Mouse (Mus musculus): ENCODE measurements around the gene Mycbp2. TPM values are rescaled to one million over a fixed set of nuclear protein-coding genes. Genes with fewer than 3 reads are reported as not detected.
A peak's percentile ranks its signal among the peaks of the same experiment; 100 is the strongest.

The Mycbp2 gene
- polyA plus RNA-seq (2012; rRNA removed): 7.4 and 10.0 TPM in 2 replicates

- WGBS: 4% methylated on average over 39 of the region's 41 CpGs
- DNase-seq (ENCODE audit: low read depth, low spot score): peak; percentile 94
Measured at GRCm38 (mm10) chr14:103346729-103347505, at the start of gene Mycbp2. Gene Mycbp2, minus strand, starts transcription at chr14:103346814.

- DNase-seq (ENCODE audit: low read depth, low spot score): no peak
- WGBS: 77% methylated on average over 7 of the region's 7 CpGs
Measured at GRCm38 (mm10) chr14:103392391-103392790, 45.8 kb upstream of the Mycbp2 start.

GRCm38 (mm10) chr14:103387431-103387830 lies 40.8 kb upstream of the Mycbp2 start:
- WGBS: 80% methylated on average over 4 of the region's 4 CpGs
- no peak for DNase-seq (ENCODE audit: low read depth, low spot score)

GRCm38 (mm10) chr14:103386871-103387270 lies 40.3 kb upstream of the Mycbp2 start:
- WGBS: 80% methylated on average over 8 of the region's 8 CpGs
- DNase-seq (ENCODE audit: low read depth, low spot score): no peak

- WGBS: 73% methylated on average over 13 of the region's 13 CpGs
- DNase-seq (ENCODE audit: low read depth, low spot score): no peak
Measured at GRCm38 (mm10) chr14:103385084-103385610, 38.5 kb upstream of the Mycbp2 start.

- no peak for DNase-seq (ENCODE audit: low read depth, low spot score)
- 74% methylated on average over 3 of the region's 3 CpGs for WGBS
Measured at GRCm38 (mm10) chr14:103378703-103379102, 32.1 kb upstream of the Mycbp2 start.

- DNase-seq (ENCODE audit: low read depth, low spot score): no peak
- 40% methylated on average over 3 of the region's 3 CpGs for WGBS
Measured at GRCm38 (mm10) chr14:103376765-103377164, 30.2 kb upstream of the Mycbp2 start.

- DNase-seq (ENCODE audit: low read depth, low spot score): no peak
- WGBS: 85% methylated on average over 1 of the region's 1 CpGs
Measured at GRCm38 (mm10) chr14:103375523-103375922, 28.9 kb upstream of the Mycbp2 start.

- 27% methylated on average over 2 of the region's 2 CpGs for WGBS
- no peak for DNase-seq (ENCODE audit: low read depth, low spot score)
Measured at GRCm38 (mm10) chr14:103363199-103363598, 16.6 kb upstream of the Mycbp2 start.

- no peak for DNase-seq (ENCODE audit: low read depth, low spot score)
- 81% methylated on average over 3 of the region's 3 CpGs for WGBS
Measured at GRCm38 (mm10) chr14:103356066-103356465, 9.5 kb upstream of the Mycbp2 start.

- WGBS: 44% methylated on average over 18 of the region's 18 CpGs
- DNase-seq (ENCODE audit: low read depth, low spot score): no peak
Measured at GRCm38 (mm10) chr14:103354396-103355352, 8.1 kb upstream of the Mycbp2 start.

GRCm38 (mm10) chr14:103345858-103346728 lies 521 bp downstream of the Mycbp2 start:
- DNase-seq (ENCODE audit: low read depth, low spot score): no peak
- WGBS: 1% methylated on average over 69 of the region's 83 CpGs

GRCm38 (mm10) chr14:103345486-103345857 lies 1.1 kb downstream of the Mycbp2 start:
- 6% methylated on average over 6 of the region's 6 CpGs for WGBS
- no peak for DNase-seq (ENCODE audit: low read depth, low spot score)

- 21% methylated on average over 2 of the region's 2 CpGs for WGBS
- no peak for DNase-seq (ENCODE audit: low read depth, low spot score)
Measured at GRCm38 (mm10) chr14:103345011-103345410, 1.6 kb downstream of the Mycbp2 start.

- no peak for DNase-seq (ENCODE audit: low read depth, low spot score)
- 62% methylated on average over 5 of the region's 5 CpGs for WGBS
Measured at GRCm38 (mm10) chr14:103343791-103344190, 2.8 kb downstream of the Mycbp2 start.

- DNase-seq (ENCODE audit: low read depth, low spot score): no peak
- 82% methylated on average over 1 of the region's 1 CpGs for WGBS
Measured at GRCm38 (mm10) chr14:103341385-103342294, 5.0 kb downstream of the Mycbp2 start.

GRCm38 (mm10) chr14:103312926-103313325 lies 33.7 kb downstream of the Mycbp2 start:
- no peak for DNase-seq (ENCODE audit: low read depth, low spot score)
- WGBS: 93% methylated on average over 4 of the region's 4 CpGs

GRCm38 (mm10) chr14:103296227-103296626 lies 50.4 kb downstream of the Mycbp2 start:
- no peak for DNase-seq (ENCODE audit: low read depth, low spot score)
- WGBS: 92% methylated on average over 2 of the region's 2 CpGs
